Mouse (Mus musculus) v-Abl transformed pro-B cells (cell line): ENCODE data around the gene Ttc41.
"Not testable (repeated sequence)": the region's sequence is repeated elsewhere in the genome, so short reads cannot be mapped to it uniquely, and the experiment has no call there.

Source experiments
- in situ Hi-C, 2 experiments: fragments of 400-800 bp; cut with MboI; formaldehyde crosslinking; loops; one replicate each; pipeline ENCODE4 v1.15.1; 2025; ENCODE audit not compliant: unreplicated experiment in 2 of 2

Gene Ttc41

GRCm38 (mm10) chr10:86705318-86705921 is at the start of gene Ttc41, which contains the start of gene Hsp90b1:
Gene Ttc41 (plus strand): TSS chr10:86705811.
Gene Hsp90b1 (minus strand): TSS chr10:86705509.
- in situ Hi-C loops, result loop anchor here (5.0 to 25.0 kb wide), 4 partner anchors 122 to 1707 kb away; partner anchors contain the start of gene Ascl4 (in 1 of the 2)

GRCm38 (mm10) chr10:86670550-86670949 is 35.1 kb upstream of the Ttc41 start:
- in situ Hi-C loops, result not testable (repeated sequence)

- in situ Hi-C loops, result loop anchor here in 1 of 2 experiments (5.0 kb wide), 1 partner anchor 48 kb away; no protein-coding TSS in a partner anchor
These were observed 20.8 kb upstream of the Ttc41 start for GRCm38 (mm10) chr10:86684797-86685178.

GRCm38 (mm10) chr10:86685179-86686016 is 20.2 kb upstream of the Ttc41 start:
- in situ Hi-C loops, result loop anchor here in 1 of 2 experiments (5.0 kb wide), 1 partner anchor 47 kb away; no protein-coding TSS in a partner anchor

GRCm38 (mm10) chr10:86686017-86686360 is 19.6 kb upstream of the Ttc41 start:
- in situ Hi-C loops, result loop anchor here in 1 of 2 experiments (5.0 kb wide), 1 partner anchor 46 kb away; no protein-coding TSS in a partner anchor

GRCm38 (mm10) chr10:86700251-86700650 is 5.4 kb upstream of the Ttc41 start:
- in situ Hi-C loops, result loop anchor here (25.0 kb wide), 3 partner anchors 412 to 1712 kb away; partner anchors contain the start of gene Ascl4 (in 1 of the 2)

- in situ Hi-C loops, result loop anchor here (25.0 kb wide), 3 partner anchors 411 to 1711 kb away; partner anchors contain the start of gene Ascl4 (in 1 of the 2)
These were observed 4.6 kb upstream of the Ttc41 start for GRCm38 (mm10) chr10:86700973-86701372.

GRCm38 (mm10) chr10:86702312-86702920 is 3.2 kb upstream of the Ttc41 start:
- in situ Hi-C loops, result loop anchor here (25.0 kb wide), 3 partner anchors 410 to 1710 kb away; partner anchors contain the start of gene Ascl4 (in 1 of the 2)

GRCm38 (mm10) chr10:86703375-86703774 is 2.2 kb upstream of the Ttc41 start:
- in situ Hi-C loops, result loop anchor here (25.0 kb wide), 3 partner anchors 409 to 1709 kb away; partner anchors contain the start of gene Ascl4 (in 1 of the 2)

- in situ Hi-C loops, result loop anchor here (25.0 kb wide), 3 partner anchors 408 to 1708 kb away; partner anchors contain the start of gene Ascl4 (in 1 of the 2)
These were observed 1.5 kb upstream of the Ttc41 start for GRCm38 (mm10) chr10:86704141-86704540.

- in situ Hi-C loops, result loop anchor here (5.0 to 25.0 kb wide), 4 partner anchors 123 to 1708 kb away; partner anchors contain the start of gene Ascl4 (in 1 of the 2)
These were observed 921 bp upstream of the Ttc41 start for GRCm38 (mm10) chr10:86704589-86705191.

GRCm38 (mm10) chr10:86705922-86706752 is 526 bp downstream of the Ttc41 start:
- in situ Hi-C loops, result loop anchor here (5.0 to 25.0 kb wide), 4 partner anchors 121 to 1706 kb away; partner anchors contain the start of gene Ascl4 (in 1 of the 2)

GRCm38 (mm10) chr10:86707134-86707533 is 1.5 kb downstream of the Ttc41 start:
- in situ Hi-C loops, result loop anchor here (5.0 to 25.0 kb wide), 4 partner anchors 120 to 1705 kb away; partner anchors contain the start of gene Ascl4 (in 1 of the 2)

- in situ Hi-C loops, result loop anchor here (25.0 kb wide), 3 partner anchors 400 to 1700 kb away; partner anchors contain the start of gene Ascl4 (in 1 of the 2)
These were observed 6.5 kb downstream of the Ttc41 start for GRCm38 (mm10) chr10:86712156-86712555.

- in situ Hi-C loops, result loop anchor here (25.0 kb wide), 2 partner anchors 415 to 665 kb away; partner anchors contain the start of gene Timp3 (in 1 of the 2)
These were observed 22.0 kb downstream of the Ttc41 start for GRCm38 (mm10) chr10:86727548-86727980.

- in situ Hi-C loops, result loop anchor here (25.0 kb wide), 2 partner anchors 416 to 666 kb away; partner anchors contain the start of gene Timp3 (in 1 of the 2)
These were observed 22.6 kb downstream of the Ttc41 start for GRCm38 (mm10) chr10:86728176-86728575.

GRCm38 (mm10) chr10:86730823-86731499 is 25.4 kb downstream of the Ttc41 start:
- in situ Hi-C loops, result loop anchor here (5.0 to 25.0 kb wide), 9 partner anchors 39 to 669 kb away; partner anchors contain the start of gene Timp3 (in 1 of the 2)

GRCm38 (mm10) chr10:86731500-86731863 is 25.9 kb downstream of the Ttc41 start:
- in situ Hi-C loops, result loop anchor here (5.0 to 25.0 kb wide), 9 partner anchors 39 to 669 kb away; partner anchors contain the start of gene Timp3 (in 1 of the 2)
